Mouse (Mus musculus) gastrocnemius, postnatal 25 days (tissue): ENCODE results near the gene Gm5737. TPM values are rescaled to one million over a fixed set of nuclear protein-coding genes. Genes with fewer than 3 reads are reported as not detected.
A peak's percentile ranks its signal among the peaks of the same experiment; 100 is the strongest.

Experiments used
- DNase-seq: peaks from one replicate; pipeline ENCODE4 v3.0.0; 2022
- long read RNA-seq, 2 experiments: library from polyadenylated mRNA; stranded (forward); transcript quantifications; one replicate each; pipeline ENCODE4 v2.0.0; 2021
- total RNA-seq, 2 experiments: library from RNA; stranded (reverse); gene quantifications; 1 replicate in 1 of 2; 2 replicates in 1 of 2; pipeline ENCODE4 v1.2.3; 2021

The Gm5737 gene
- under 1 TPM; 0.43 to 0.51 TPM for total RNA-seq
- long read RNA-seq, experiment 1, partial matches to known transcripts = 0 of 4 reads
- long read RNA-seq, experiment 1, other reads (novel, unspliced or antisense) = 4 of 4 reads
- long read RNA-seq, experiment 2, partial matches to known transcripts = 0 of 3 reads
- long read RNA-seq, experiment 2, other reads (novel, unspliced or antisense) = 3 of 3 reads

- no peak for DNase-seq
These were observed at the start of gene Gm5737 for GRCm38 (mm10) chr7:120811834-120812415. Gene Gm5737 (plus strand): TSS chr7:120812365.

DNA sequence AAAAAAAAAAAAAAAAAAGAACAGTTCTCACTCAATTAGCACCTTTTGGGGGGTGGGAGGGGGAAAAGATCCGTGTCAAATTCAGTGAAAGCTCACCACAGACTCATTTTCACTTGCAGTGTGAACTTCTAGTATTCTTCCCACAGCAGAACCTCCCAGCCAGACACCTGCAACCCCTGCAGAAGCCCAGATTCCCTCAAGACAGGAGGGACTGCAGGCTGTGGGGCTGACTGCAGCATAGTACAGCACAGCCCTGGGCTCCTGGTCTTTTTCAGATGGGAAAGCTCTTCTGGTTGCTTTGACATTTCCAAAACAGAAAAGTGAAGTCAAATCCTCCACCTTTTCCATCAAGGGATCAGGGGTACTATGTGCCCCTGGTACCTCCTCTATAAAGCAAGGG lies 44.8 kb upstream of the Gm5737 start:
- DNase-seq = no peak

DNA sequence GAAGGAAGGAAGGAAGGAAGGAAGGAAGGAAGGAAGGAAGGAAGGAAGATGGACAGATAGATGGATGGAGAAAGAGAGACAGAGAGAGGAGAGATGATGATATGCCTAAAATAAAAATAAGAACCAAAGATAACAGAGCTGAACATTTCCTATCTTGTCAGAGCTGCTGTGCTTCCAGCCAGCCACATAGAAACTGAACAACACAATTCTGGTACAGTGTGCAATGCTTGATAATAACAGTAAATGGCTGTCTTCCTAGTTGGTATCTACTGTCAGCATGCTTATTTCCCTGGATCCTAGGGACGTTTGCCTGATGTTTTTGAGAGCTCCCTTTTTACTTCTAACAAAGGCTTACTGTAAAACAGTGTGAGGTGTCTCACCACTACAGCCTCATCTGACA lies 40.8 kb upstream of the Gm5737 start:
- no peak for DNase-seq

DNA sequence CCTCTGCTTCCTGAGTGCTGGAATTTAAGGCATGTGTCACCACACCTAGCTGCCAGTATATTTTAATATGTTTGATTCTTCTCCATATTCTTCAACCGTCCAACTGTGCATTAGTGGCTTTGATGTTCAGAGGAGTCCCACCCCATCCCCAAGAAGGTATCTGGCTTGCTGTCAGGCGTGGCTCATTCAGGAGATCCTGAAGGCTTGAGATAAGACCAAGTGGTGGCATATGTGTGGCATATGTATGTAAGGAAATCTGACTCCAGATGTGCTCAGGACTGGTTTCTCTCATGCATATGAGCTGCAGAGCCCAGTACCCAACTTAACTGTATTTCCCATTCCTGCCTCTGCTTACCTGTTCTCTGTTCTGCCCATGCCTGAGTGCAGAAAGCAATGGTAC lies 34.2 kb upstream of the Gm5737 start:
- DNase-seq = no peak

DNA sequence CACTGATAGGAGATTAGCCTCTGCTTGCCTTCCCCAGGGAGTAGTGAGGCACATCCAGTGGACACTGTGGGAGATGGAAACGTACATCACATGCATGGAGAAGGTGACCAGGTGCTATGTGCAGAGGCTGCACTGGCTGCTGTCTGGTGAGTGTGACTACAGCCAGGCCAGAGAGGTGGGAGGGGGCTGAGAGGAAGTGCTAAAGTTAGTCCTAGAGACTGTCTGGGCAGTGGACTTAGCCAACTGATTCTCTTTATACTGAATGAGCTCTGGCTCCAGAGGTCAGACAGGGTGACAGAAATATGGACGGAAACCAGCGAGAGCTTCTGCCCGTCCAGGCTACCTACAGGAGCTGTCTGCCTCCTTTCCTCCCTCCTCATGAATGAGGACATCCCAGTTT lies 16.6 kb upstream of the Gm5737 start:
- no peak for DNase-seq

DNA sequence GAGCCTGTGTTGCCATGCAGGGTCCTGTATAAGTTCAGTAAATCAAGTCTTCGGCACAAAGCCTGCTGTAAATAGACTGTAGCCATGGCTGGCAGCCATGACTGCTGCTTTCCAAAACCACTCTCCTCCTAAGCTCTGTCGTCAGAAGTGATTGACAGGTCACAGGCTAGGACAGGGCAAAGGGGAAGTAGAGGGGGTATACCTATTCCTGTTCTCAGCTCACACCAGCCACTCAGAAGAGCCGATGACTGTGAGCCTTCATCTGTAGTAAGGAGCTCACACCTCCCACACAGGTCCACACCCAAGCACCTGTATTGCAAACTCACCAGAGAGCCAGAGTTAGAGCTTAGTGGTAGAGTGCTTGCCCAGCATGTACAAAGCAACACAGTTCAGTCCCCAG lies 15.8 kb upstream of the Gm5737 start:
- DNase-seq = no peak

DNA sequence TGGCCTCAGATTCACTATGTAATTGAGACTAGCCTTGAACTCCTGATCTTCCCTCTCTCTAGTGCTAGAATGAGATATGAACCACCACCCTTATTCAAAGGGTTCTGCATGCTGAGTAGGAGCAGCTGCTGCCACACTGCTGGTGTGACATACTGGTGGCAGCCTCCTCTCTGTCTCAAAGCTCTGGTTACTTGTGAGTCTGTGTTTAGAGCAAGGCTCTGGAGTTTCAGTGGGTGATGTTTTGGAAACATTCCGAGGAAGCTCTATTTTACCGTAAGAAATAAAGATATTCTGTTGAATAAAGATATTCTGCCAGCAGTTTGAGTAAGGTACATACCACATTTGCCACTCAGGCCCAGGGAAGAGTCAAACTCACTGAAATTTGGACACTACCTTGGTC lies 8.9 kb upstream of the Gm5737 start:
- DNase-seq = no peak

DNA sequence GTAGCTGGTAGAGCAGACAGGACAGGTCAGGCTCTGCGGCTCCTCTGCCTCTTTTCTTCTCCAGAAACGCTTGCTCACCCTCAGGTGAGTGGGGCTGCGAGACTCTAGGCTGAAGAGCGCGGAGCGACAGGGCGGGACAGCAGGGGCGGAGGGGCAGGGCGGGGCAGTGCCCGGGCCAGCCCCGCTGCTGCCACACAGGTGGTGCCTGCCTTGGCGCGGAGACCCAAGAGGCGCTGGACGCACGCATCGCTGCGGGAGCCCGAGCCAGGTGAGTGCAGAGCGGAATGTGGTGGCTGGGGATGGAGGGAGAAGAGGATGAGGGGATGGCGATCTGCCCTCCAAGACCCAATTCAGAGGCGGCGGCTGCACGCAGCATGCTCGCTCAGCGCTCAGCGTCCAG lies 2.5 kb upstream of the Gm5737 start:
- DNase-seq = no peak

DNA sequence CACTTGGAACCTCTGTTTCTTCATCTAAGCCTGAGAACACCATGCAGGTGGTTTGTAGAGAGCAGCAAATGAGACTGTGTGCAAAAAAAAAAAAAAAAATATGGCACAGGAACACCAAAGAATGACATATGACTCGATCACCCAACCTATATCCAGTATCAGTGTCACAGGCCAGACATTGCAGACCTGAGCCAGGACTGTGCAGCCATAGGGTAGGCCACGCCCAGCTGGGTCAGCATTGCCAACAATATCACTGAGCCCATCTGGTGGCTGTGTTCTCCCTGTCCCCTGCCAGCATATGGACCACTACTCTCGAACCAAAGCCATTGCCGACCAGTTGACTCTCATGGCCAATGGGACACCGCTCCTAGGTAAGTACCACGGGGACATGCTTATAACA lies 5.4 kb downstream of the Gm5737 start:
- DNase-seq = no peak

GRCm38 (mm10) chr7:120819386-120819785 lies 7.2 kb downstream of the Gm5737 start:
- DNase-seq = peak; percentile 84

GRCm38 (mm10) chr7:120823248-120823647 lies 11.1 kb downstream of the Gm5737 start:
- DNase-seq = no peak

GRCm38 (mm10) chr7:120825097-120825496 lies 12.9 kb downstream of the Gm5737 start:
- no peak for DNase-seq

DNA sequence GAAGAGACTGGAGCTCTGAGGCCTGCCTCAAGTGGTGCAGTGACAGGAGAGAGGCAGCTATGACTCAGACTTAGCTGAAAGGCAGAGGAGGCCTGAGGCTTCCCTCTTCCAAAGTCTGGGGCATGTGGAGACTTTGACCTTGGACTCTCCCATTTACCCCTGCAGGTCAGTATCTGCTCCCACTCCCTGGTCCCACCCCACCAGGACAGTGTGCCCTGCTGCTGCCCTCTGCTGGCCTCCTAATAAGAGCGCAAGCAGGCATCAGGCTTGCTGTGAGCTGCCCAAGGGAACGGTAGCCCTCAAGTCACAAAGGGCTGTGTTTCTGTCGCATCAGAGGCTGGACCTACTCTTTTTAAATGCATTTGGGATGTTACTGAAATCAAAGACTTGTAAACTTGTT lies 14.2 kb downstream of the Gm5737 start:
- DNase-seq = no peak

DNA sequence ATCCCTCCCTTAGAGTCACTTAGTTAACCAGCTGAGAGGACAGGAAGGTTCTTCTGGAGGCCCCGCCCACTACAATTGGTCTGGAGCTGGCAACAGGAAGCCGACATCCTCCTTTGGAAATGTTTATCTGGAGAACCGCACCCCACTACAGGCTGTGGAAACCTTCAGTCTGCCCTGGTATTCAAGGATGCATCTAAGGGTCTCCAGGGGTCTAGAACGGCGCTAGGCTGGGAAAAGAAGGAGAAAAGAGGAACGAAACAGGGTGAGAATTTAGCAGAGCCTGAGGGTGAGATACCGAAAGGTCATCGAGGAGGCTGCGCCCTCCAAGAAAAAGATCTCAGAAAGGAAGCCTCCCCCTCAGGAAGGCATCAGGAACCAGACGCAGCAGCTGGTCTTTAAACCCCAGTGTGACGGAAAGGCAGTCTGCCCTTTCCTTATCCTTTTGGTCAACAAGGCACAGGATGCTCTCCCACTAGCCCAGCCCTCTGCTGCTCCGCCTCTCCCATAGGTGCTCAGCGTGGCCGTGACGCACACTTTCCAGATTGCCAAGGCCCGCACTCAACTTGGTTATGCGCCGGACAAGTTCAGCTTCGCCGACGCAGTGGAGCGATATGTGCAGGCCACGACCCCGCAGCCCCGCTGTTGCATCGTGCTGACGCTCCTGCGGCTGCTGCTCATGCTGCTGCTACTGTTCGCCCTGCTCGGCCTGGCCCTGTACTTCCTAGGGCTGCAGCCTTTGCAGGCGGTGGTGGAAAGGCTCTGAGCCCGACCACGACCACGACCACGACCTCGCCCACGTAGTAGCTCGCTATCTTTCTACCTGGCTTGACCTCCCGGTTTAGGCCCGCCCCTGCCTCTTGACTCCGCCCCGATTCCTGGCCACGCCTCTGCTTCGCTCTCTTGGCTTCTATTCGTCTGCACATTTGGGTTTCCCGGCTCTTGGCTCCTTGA lies 18.5 kb downstream of the Gm5737 start:
- peak; percentile 55 for DNase-seq

DNA sequence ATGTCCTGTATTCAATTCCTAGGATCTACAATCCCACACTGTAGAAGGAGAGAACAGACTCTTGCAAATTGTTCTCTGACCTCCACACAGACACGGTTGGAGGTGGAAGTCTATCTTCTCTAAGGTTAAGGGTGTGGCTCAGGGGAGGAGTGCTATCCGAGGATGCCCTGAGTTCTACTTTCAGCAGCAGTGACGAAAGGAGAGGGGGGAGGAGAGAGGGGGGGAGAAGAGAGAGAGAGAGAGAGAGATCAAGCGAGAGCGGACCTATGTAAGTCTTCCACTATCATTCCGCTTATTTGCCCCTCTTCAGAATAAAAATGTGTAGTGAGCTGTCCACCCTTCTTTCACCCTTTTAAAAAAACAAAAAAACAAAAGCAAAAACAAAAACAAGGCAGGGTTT lies 22.3 kb downstream of the Gm5737 start:
- DNase-seq = no peak

DNA sequence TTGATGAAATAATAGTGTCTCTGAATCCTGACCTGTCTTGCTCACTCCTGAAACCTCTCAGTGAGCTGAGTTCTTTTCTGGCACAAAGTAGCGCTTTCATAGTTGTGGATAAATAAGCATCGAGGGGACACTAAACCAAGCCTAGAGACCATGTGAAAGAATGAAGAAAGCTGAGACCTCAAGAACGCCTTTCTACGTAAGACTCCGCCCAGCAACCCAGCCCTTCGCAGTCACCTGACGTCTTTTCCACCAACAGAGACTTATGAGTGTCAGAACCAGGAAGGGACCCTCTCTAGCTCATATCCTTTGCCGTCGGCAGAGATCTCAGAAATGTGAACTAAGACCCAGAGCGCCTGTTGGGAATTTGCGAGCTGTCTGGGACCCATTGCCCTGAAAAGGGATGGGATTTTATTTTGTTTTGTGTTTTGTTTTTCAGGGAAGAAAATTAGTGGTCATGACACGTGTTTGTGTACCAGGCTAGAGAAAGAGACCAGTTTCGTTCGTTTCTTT lies 22.8 kb downstream of the Gm5737 start:
- DNase-seq = peak; percentile 66

GRCm38 (mm10) chr7:120835449-120836359 lies 23.5 kb downstream of the Gm5737 start:
- DNase-seq = peak; percentile 85

- DNase-seq = no peak
These were observed 24.2 kb downstream of the Gm5737 start for GRCm38 (mm10) chr7:120836361-120836760.

DNA sequence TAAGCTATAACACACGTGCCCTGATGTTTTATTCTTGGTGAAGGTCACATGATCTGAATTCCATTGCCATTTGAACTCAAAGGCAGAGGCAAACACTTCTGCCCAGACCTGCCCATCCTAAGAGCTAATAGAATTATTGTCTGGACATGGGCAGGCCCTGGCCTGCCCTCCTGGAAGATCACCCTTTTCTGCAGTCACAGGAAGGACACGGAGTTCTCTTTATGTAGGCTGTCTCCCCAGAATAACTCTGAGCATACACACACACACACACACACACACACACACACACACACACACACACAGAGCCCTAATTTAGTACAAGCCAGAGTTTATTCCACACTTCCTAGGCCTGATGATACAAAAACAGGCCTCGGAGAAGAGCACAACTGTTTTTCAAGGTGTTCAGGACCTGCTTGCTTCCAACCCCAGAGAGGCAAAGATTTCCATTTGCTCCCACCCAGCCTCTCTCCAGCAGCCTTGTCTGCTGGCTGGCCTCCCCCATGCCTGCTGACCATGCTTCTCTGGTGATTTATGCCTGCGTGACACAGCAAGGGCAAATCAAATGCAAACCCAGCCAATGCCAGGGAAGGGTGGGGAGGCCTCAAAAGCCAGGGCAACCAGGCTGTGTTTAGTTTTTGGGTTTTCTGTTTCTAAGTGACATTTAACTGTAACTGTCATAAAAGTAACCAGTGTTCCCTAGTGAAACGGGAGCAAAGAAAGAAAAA lies 26.4 kb downstream of the Gm5737 start:
- DNase-seq = peak; percentile 70

DNA sequence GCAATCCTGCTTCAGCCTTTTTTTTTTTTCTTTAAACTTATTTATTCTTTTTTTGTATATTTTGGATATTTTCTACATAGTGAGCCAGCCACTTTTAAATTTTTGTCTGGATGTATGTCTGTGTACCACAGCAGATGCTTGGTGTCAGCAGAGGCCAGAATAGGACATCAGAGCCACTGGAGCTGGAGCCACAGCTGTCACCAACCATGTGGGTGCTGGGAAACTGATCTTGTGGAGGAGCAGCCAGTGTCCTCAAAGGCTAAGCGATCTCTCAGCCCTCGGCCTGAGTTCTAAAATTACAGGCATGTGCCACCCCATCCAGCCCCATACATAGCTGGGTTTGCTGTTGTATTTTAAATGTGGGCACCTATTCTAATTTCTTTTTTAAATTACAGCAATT lies 27.6 kb downstream of the Gm5737 start:
- DNase-seq = peak; percentile 69

DNA sequence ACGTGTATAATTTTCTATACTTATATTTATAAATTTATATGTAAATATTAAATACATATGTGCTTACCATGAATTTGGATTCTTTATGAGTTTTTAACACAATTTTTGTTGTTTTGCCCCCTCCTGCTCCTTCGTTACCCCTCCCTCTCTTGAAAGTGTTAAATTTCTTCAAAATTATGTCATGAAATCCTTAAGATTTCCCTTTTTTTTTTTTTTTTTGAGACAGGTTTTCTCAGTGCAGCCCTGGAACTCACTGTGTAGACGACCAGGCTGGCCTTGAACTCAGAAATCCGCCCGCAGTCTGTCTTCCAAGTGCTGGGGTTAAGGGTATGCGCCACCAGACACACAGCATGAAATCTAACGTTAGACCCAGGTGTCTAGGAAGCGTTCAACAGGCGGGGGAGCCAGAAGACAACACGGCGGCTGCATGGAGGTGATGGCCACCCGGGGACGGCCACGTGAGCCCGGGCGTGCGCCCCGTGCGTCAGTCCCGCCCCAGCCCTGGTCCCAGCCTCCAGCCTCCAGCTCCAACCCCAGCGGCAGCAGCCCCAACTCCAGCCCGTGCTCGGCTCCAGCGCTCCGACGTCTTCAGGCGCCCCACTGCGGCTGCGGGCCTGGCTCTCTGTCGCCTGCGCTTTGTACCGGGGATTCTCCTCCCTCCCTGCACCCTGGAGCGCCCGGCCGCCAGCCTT lies 30.3 kb downstream of the Gm5737 start, which contains the start of gene Eef2k:
Gene Eef2k, plus strand, starts transcription at position 487 of the 692 bp plus-strand sequence.
- DNase-seq = peak; percentile 93
